Mouse (Mus musculus) heart, adult 2 months (tissue): ENCODE results near the gene Foxo3.

ENCODE experiments used
- CTCF ChIP-seq: fragments of 200-600 bp; IDR thresholded peaks from 2 replicates; pipeline ENCODE4 v1.8.1; 2022; ENCODE audit warnings: antibody characterized with exemption, mild to moderate bottlenecking, moderate library complexity
- POLR2A ChIP-seq: fragments of 200-500 bp; IDR thresholded peaks from 2 replicates; pipeline ENCODE4 v1.6.1; 2011; ENCODE audit warnings: mild to moderate bottlenecking, low read depth, low read length, control low read depth; ENCODE audit not compliant: insufficient read depth

GRCm38 (mm10) chr10:42210641-42211040 is 65.9 kb downstream of the Foxo3 start:
- no peak for TF ChIP-seq POLR2A
- TF ChIP-seq CTCF = no peak
